Mouse (Mus musculus) liver, embryonic 14.5 days (tissue): ENCODE measurements around the gene Lyl1.

Experiments used
- CTCF ChIP-seq: IDR thresholded peaks from 2 replicates; pipeline ENCODE4 v1.5.1; 2016; ENCODE audit warnings: antibody characterized with exemption, low read depth, control low read depth
- EP300 ChIP-seq: IDR thresholded peaks from 2 replicates; pipeline ENCODE4 v1.6.1; 2016; ENCODE audit warnings: antibody characterized with exemption, low read depth

- TF ChIP-seq CTCF (no peak), EP300 (no peak)
Observed at GRCm38 (mm10) chr8:84657203-84657602, 44.1 kb upstream of the Lyl1 start.
